In genomic region chr5:117938182-117938581, GRCm38 (mm10) we compare ENCODE assay signal across 8 mouse cellular contexts. TPM values are rescaled to one million over a fixed set of nuclear protein-coding genes. Genes with fewer than 3 reads are reported as not detected.
DNase-seq lines count a peak whose midpoint lies in the region; ATAC-seq and TF ChIP-seq lines count a peak whose summit lies in the region.

No protein-coding gene starts in this region.

- no peaks in the 10 kb centered on the region for H3K36me3 ChIP-seq in liver, embryonic 13.5 days
- H3K36me3 ChIP-seq in thymus, adult 2 months (ENCODE audit: control insufficient read depth, insufficient read depth, low read length): no peaks in the 10 kb centered on the region

- H3K9me3 ChIP-seq in liver, embryonic 13.5 days (replicated peaks): no peaks in the 10 kb centered on the region

- WGBS in liver, embryonic 13.5 days (ENCODE audit: insufficient replicate concordance): 10% methylated on average over 14 of the region's 14 CpGs
- WGBS in thymus, adult 2 months: 12% methylated on average over 14 of the region's 14 CpGs

- peak; percentile 63 for DNase-seq in right cerebral cortex, postnatal 4 days
- DNase-seq in right cerebral cortex, postnatal 14 days: no peak
- DNase-seq in c-Kit-positive CD71-positive TER-119-positive erythroid progenitor cells, embryonic 14.5 days (ENCODE audit: low spot score): peak; percentile 49
- DNase-seq in gastrocnemius, postnatal 14 days: peak; percentile 51
- DNase-seq in liver, embryonic 13.5 days: peak; percentile 58
- DNase-seq in naive thymus-derived CD4-positive, alpha-beta T cell, adult 2 months (ENCODE audit: low read depth): peak; percentile 91
- DNase-seq in thymus, adult 2 months: peak; percentile 68

- intact Hi-C loops in gastrocnemius, postnatal 14 days (cut with DNase I; ENCODE audit: low total_unique reads): loop anchor here (5.0 kb wide), 2 partner anchors 106 to 426 kb away; no protein-coding TSS in a partner anchor

- peak; percentile 80; the same call in 1 of the 2 replicates for TF ChIP-seq CTCF in thymus, adult 2 months (IDR thresholded peaks at IDR 0.05; ENCODE audit: borderline replicate concordance, control insufficient read depth, extremely low read depth, insufficient read depth, low read length, poor library complexity)

- 0 out of 2 replicates have a peak, but pooled peaks cover 4% of the 10 kb centered on the region for H3K27me3 ChIP-seq in liver, embryonic 13.5 days
- H3K27me3 ChIP-seq in thymus, adult 2 months (ENCODE audit: control insufficient read depth, insufficient read depth, low read length): no peaks in the 10 kb centered on the region

- TF ChIP-seq POLR2A in thymus, adult 2 months (IDR thresholded peaks at IDR 0.05; ENCODE audit: control insufficient read depth, extremely low read depth, insufficient read depth, low read length, poor library complexity): no peak

- no peak overlapping the region for H3K9ac ChIP-seq in liver, embryonic 13.5 days

- no peak overlapping the region for H3K27ac ChIP-seq in liver, embryonic 13.5 days
- H3K27ac ChIP-seq in thymus, adult 2 months (ENCODE audit: control insufficient read depth, insufficient read depth, low read length): no peak overlapping the region

- ATAC-seq in inflammation-experienced regulatory T-cells, adult 6 months: peak; percentile 82
- peak; percentile 62 for ATAC-seq in liver, embryonic 13.5 days (ENCODE audit: low read depth)

- H3K4me2 ChIP-seq in liver, embryonic 13.5 days: peak overlapping the region; percentile 49

- peak overlapping the region; percentile 20 for H3K4me3 ChIP-seq in liver, embryonic 13.5 days (replicated peaks)
- no peak overlapping the region for H3K4me3 ChIP-seq in thymus, adult 2 months (ENCODE audit: control insufficient read depth, insufficient read depth, low read length)

- H3K4me1 ChIP-seq in liver, embryonic 13.5 days (replicated peaks): 0 out of 2 replicates have a peak, but pooled peaks cover 4% of the 10 kb centered on the region
- H3K4me1 ChIP-seq in thymus, adult 2 months (replicated peaks; ENCODE audit: control insufficient read depth, insufficient read depth, low read length): no peaks in the 10 kb centered on the region

RNA-seq across cellular contexts. Expression of gene Fbxo21, which starts 38.3 kb away (rescaled TPM):
- total RNA-seq in gastrocnemius, postnatal 14 days (2021): 10 to 100 TPM in 1 of 2 experiments, 1 to 10 TPM in 1; 9.5 to 13.4 TPM
- polyA plus RNA-seq in inflammation-experienced regulatory T-cells, adult 6 months (2017; shearing (Covaris generic)): 10 to 100 TPM in 1 of 3 experiments, 1 to 10 TPM in 2; 8.3 to 15.6 (median 9.3) TPM
- polyA plus RNA-seq in liver, embryonic 13.5 days (2015; fragmentation: Nextera tagmentation; extraction: Ambion mirVana): 16.9 and 19.6 TPM in 2 replicates
- polyA plus RNA-seq in thymus, adult 2 months (2012; rRNA removed): 43.3 and 49.7 TPM in 2 replicates
